Mouse (Mus musculus) spleen, adult 12 weeks (tissue): ENCODE measurements around the gene Dicer1.
A peak's percentile ranks its signal among the peaks of the same experiment; 100 is the strongest.

ENCODE experiments used
- DNase-seq: peaks from one replicate; pipeline ENCODE4 v3.0.0; 2022; ENCODE audit warnings: low spot score

Dicer1 gene

GRCm38 (mm10) chr12:104751814-104752765 is at the start of gene Dicer1:
Gene Dicer1 (minus strand): TSS chr12:104751952.
- DNase-seq = peak; percentile 87

GRCm38 (mm10) chr12:104799365-104799764 is 47.6 kb upstream of the Dicer1 start:
- DNase-seq = no peak

DNA sequence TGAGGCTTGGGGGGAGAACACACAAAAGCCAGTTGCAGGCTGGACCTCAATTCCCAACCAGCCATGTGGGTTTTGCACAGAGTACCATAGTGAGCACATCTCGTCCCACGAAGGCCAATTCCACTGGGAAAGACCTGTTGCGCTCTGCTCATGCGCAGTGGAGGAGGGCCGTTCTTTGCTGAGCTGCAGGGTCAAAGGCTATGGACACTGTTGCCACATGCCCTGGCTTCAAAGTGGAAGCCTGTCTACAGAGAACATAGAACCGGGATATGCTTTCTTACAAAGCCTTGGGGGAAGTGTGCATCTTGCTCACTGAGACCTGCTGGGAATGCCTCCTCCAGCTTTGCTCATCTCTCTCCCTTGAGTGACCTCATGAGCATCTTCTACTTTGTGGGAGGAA is 46.2 kb upstream of the Dicer1 start:
- DNase-seq = no peak

- DNase-seq = no peak
These were observed 45.1 kb upstream of the Dicer1 start for GRCm38 (mm10) chr12:104796635-104797378.

- no peak for DNase-seq
These were observed 43.2 kb upstream of the Dicer1 start for GRCm38 (mm10) chr12:104794957-104795356.

GRCm38 (mm10) chr12:104793486-104793885 is 41.7 kb upstream of the Dicer1 start:
- no peak for DNase-seq

- DNase-seq = no peak
These were observed 25.9 kb upstream of the Dicer1 start for GRCm38 (mm10) chr12:104777603-104778002.

- DNase-seq = no peak
These were observed 20.2 kb upstream of the Dicer1 start for GRCm38 (mm10) chr12:104771941-104772340.

DNA sequence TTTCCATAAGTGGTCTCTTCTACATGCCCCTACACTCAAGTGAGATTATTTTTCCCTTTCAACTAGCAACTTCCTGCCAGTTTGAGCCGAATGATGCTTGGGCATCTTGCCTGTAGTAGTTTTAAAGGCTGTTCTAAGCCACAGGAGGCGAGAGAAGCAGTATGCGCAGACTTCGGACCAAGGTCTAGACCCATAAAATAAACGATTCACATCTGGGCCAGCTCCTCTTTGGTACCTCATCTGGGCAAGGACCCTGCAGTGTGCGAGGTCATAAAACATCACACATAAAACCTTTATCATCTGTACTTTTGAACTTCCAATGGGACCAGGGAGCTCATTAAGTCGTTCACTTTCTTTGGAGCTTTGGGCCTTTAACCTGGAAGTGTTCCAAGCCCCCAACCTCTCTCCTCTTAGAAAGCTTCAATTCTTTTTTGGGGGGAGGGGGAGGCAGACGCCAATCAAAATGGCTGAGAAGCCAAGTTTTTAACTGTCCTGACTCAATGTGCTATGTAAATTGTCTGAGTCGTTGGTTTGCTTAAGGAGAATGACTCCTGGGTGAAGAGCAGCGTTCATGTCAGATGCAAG is 17.5 kb upstream of the Dicer1 start:
- DNase-seq = no peak

GRCm38 (mm10) chr12:104767183-104767582 is 15.4 kb upstream of the Dicer1 start:
- no peak for DNase-seq

DNA sequence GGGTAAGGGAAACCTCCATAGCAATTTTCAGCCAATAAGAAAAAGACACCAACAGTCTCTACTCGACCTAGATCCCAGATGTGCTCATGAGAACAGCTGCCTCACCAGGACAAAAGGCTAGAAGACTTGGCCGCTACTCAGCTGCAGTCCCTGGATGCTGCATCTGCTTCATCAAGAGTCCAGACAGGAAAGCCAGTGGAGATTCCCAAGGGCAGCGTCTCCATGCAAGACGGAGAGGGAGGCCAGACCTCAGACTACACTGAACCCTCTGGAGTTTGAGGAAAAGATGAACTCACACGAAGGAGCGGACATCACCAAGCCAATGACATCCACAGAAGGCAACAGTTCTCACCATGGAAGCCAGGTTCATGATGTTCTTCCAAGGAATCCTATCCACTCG is 14.0 kb upstream of the Dicer1 start:
- no peak for DNase-seq

DNA sequence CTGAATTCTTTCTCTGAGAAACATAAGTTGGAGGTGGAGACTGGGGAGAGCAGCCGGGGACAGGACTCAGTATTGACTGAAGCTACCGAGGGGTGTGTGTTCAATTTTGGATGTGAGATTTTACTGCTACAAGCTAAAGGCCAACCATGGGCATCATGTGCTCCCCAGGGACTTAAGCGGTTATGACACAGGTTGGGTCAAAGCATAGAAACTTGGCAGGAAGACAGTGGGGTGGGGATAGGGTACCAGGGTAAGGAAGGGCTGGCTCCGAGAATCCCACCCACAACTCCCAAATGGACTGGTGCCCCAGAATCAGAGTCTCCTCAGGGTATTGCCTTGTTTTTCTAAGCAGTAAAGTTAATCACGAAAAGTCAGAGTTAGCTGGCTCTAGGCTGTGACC is 13.4 kb upstream of the Dicer1 start:
- no peak for DNase-seq

DNA sequence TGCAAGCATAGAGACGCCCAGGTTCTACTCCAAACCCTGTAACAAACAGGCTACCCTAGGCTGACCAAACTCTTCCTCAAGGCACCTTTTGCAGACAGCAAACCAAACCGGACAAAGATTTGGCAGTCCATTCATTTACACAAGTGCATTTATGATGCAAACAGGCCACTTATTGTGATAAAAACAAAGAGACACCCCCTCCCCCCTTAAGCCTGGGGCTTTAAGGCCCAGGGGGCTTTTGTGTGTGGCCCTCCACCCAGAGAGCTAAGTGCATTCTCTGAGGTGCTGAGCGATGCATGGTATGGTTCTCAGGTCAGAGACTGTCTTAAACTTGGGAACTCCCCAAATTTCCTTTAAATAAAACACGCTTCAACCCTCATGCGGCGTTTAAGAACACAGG is 12.2 kb upstream of the Dicer1 start:
- DNase-seq = no peak

- no peak for DNase-seq
These were observed 9.7 kb upstream of the Dicer1 start for GRCm38 (mm10) chr12:104761411-104761810.

DNA sequence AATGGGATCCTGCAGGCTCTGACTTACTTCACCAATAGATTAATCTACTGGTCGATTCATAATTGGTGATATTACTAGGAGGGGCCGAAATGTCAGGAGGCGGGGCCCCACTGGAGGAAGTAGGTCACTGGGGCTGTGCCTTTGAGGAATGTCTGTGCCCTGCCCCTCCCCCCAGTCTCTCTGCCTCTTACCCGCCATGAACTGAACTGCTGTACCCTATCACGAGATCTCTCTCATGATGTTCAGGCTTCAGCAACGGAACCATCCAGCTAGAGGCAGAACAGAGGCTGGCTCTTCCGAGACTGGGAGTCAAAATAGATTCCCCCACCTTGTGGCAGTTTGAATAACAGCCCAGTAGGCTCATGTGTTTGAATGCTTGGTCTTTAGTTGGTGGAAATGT is 6.3 kb upstream of the Dicer1 start:
- DNase-seq = no peak

- no peak for DNase-seq
These were observed 1.9 kb upstream of the Dicer1 start for GRCm38 (mm10) chr12:104753686-104754085.

DNA sequence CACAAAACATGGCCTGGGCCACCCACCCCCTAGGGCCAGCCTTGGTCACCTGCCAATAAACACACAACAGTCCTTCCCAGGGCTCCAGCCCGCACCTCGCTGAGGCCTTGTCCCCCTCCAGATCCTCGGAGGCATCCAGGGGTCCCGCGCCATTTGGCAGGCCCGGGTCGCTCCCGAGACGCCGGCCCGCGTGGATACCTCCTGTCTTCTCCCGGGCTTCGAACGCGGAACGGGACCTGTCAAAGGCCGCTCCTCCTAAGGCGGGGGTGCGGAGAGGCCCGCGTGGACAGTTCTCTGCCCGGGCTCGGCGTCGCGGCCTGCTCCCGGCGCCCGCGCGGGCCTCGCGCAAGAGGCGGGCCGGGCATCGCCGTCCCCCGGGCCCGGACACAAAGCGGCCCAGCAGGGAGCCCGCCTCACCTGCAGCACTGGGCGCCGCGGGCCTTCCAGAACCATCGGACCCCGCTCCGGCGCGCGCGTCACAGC is 380 bp downstream of the Dicer1 start:
- DNase-seq = no peak

- no peak for DNase-seq
These were observed 2.8 kb downstream of the Dicer1 start for GRCm38 (mm10) chr12:104748946-104749345.

GRCm38 (mm10) chr12:104747252-104747651 is 4.5 kb downstream of the Dicer1 start:
- no peak for DNase-seq

DNA sequence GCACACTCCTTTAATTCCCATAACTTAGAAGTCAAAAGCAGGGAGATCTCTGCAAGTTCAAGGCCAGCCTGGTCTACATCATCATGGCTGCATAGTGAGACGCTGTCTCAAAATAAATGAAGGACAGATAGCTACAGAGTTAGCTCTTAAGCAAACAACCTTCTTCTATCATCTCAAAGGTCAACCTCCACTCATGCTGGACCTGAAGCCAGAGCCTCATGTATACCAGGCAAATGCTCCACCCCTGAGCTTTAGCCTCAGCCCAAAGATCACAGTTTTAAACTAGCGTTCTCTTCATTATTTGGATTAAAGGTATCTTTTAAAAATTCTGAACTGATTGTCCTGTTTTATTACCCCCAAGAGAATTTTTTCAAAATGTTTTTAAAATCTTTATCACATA is 5.2 kb downstream of the Dicer1 start:
- no peak for DNase-seq

- DNase-seq = no peak
These were observed 8.1 kb downstream of the Dicer1 start for GRCm38 (mm10) chr12:104743687-104744086.

- DNase-seq = no peak
These were observed 9.5 kb downstream of the Dicer1 start for GRCm38 (mm10) chr12:104742247-104742646.
